Mouse (Mus musculus): Measurements from ENCODE around the gene Tjp2. TPM values are rescaled to one million over a fixed set of nuclear protein-coding genes. Genes with fewer than 3 reads are reported as not detected.

Tjp2 gene
- polyA plus RNA-seq, 1 experiment from 2014 or later = 36.9 TPM

- no peak overlapping the region for H3K4me3 ChIP-seq
- H3K27me3 ChIP-seq (ENCODE audit: poor library complexity, severe bottlenecking) = no peaks in the 10 kb centered on the region
- peaks cover 4% of the 10 kb centered on the region; the same call in 1 of the 2 replicates for H3K9me3 ChIP-seq
- no peak overlapping the region for H3K27ac ChIP-seq
- H3K36me3 ChIP-seq (replicated peaks) = no peaks in the 10 kb centered on the region
- no peak for DNase-seq (ENCODE audit: extremely low spot score, low spot score)
- 97% methylated on average over 1 of the region's 1 CpGs for WGBS
- H3K4me1 ChIP-seq = no peaks in the 10 kb centered on the region
Observed at GRCm38 (mm10) chr19:24056880-24057279, 167.9 kb downstream of the Tjp2 start.

- H3K27me3 ChIP-seq (ENCODE audit: poor library complexity, severe bottlenecking) = no peaks in the 10 kb centered on the region
- 88% methylated on average over 2 of the region's 2 CpGs for WGBS
- H3K9me3 ChIP-seq = peaks cover 4% of the 10 kb centered on the region; the same call in 1 of the 2 replicates
- H3K27ac ChIP-seq = no peak overlapping the region
- DNase-seq (ENCODE audit: extremely low spot score, low spot score) = no peak
- no peak overlapping the region for H3K4me3 ChIP-seq
- no peaks in the 10 kb centered on the region for H3K4me1 ChIP-seq
- no peaks in the 10 kb centered on the region for H3K36me3 ChIP-seq (replicated peaks)
Observed at GRCm38 (mm10) chr19:24054904-24055303, 169.9 kb downstream of the Tjp2 start.

DNA sequence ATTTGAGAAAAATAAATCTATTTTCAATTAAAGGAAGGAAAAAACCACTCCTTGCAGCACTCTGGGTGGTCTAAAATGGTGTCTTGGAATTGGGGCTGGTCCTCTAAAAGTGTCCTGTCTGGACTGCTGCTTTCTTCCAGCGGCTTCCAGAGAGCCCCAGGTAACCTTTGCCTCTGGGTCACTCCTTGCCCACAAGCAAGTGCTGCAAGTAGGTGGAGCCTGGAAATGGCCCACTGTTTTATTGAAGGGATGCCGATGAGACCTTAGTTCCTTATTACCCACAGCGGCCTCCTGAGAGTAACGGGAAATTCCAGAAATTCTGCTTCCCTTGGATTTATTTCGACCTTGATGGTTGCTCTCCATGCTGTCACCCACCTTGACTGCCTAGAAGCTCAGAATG is 170.6 kb downstream of the Tjp2 start:
- Histone ChIP-seq H3K36me3 (replicated peaks) (no peaks in the 10 kb centered on the region), H3K27ac (no peak overlapping the region), H3K4me1 (no peaks in the 10 kb centered on the region), H3K4me3 (no peak overlapping the region), H3K27me3 (ENCODE audit: poor library complexity, severe bottlenecking) (no peaks in the 10 kb centered on the region), H3K9me3 (peaks cover 4% of the 10 kb centered on the region; the same call in 1 of the 2 replicates)
- no peak for DNase-seq (ENCODE audit: extremely low spot score, low spot score)
- 92% methylated on average over 5 of the region's 5 CpGs for WGBS

DNA sequence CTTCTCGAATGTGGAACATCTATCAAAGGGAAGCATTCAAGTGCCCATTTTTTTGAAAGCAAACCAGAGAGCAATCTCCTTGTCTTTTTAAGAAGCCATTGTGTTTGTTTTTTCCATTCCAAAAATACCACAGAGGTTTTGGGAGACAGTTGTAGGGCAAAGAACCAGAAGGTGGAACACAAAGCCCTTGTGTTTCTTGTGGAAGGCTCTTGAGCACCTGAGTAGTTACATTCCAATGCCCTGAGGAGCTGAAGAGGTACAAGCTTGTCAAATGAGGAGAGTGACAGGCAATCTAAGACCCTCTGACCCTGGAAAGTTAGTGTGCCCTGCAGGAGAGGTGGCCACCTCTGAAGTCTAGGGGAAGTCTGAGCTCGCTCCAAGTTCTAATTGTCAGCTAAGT is 174.3 kb downstream of the Tjp2 start:
- no peak overlapping the region for H3K4me3 ChIP-seq
- H3K36me3 ChIP-seq (replicated peaks) = no peaks in the 10 kb centered on the region
- no peaks in the 10 kb centered on the region for H3K27me3 ChIP-seq (ENCODE audit: poor library complexity, severe bottlenecking)
- H3K27ac ChIP-seq = no peak overlapping the region
- H3K9me3 ChIP-seq = no peaks in the 10 kb centered on the region
- H3K4me1 ChIP-seq = no peaks in the 10 kb centered on the region
- DNase-seq (ENCODE audit: extremely low spot score, low spot score) = no peak
- 84% methylated on average over 2 of the region's 2 CpGs for WGBS

GRCm38 (mm10) chr19:24049329-24049728 is 175.5 kb downstream of the Tjp2 start:
- Histone ChIP-seq H3K4me3 (no peak overlapping the region), H3K36me3 (replicated peaks) (no peaks in the 10 kb centered on the region), H3K27ac (no peak overlapping the region), H3K4me1 (no peaks in the 10 kb centered on the region), H3K27me3 (ENCODE audit: poor library complexity, severe bottlenecking) (no peaks in the 10 kb centered on the region), H3K9me3 (no peaks in the 10 kb centered on the region)
- no peak for DNase-seq (ENCODE audit: extremely low spot score, low spot score)
- 80% methylated on average over 3 of the region's 3 CpGs for WGBS

DNA sequence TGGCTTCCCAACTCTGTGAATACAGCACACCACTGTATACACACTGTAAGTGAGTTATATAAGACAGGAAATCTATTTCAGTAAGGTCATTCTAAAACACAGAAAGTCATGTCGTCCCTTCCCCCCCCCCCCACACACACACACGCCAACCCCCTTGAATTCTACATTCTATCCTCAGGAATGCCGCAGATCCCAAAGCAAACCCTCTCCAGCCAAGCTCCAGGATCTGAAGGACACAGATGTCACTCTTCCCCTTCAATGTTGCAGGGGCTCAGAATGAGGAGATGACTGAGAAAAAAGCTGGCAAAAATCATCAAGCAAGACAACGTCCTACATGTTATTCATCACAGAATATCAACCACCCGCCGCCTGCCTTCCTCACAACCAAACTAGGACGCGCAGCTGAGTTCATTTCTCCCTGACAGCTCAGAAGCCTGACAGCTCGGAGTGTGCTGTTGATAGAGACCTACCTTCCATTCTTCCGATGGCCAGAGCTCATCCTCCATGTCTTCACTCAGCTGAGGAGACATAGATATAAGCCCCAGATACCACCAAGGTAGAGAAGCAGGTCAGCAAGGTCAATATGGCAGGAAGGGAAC is 178.3 kb downstream of the Tjp2 start:
- no peak overlapping the region for H3K4me3 ChIP-seq
- DNase-seq (ENCODE audit: extremely low spot score, low spot score) = no peak
- 93% methylated on average over 10 of the region's 10 CpGs for WGBS
- H3K9me3 ChIP-seq = no peaks in the 10 kb centered on the region
- H3K27me3 ChIP-seq (ENCODE audit: poor library complexity, severe bottlenecking) = no peaks in the 10 kb centered on the region
- H3K27ac ChIP-seq = no peak overlapping the region
- H3K36me3 ChIP-seq (replicated peaks) = no peaks in the 10 kb centered on the region
- H3K4me1 ChIP-seq = no peaks in the 10 kb centered on the region

Other genes with a start within 250 kb of the Tjp2 start
- 0.38 and 0.52 TPM in 2 replicates for gene Fam189a2, start 194.0 kb downstream of the Tjp2 start, polyA plus RNA-seq (2016; fragmentation: Nextera tagmentation; extraction: Ambion mirVana)
- gene Fxn, start 55.6 kb upstream of the Tjp2 start, polyA plus RNA-seq (2016; fragmentation: Nextera tagmentation; extraction: Ambion mirVana) = 64.0 and 65.9 TPM in 2 replicates

Data from forebrain, embryonic 10.5 days (tissue).